Mouse (Mus musculus) gastrocnemius, postnatal 14 days (tissue): ENCODE data around the gene Ints3. TPM values are rescaled to one million over a fixed set of nuclear protein-coding genes. Genes with fewer than 3 reads are reported as not detected.

Experiments
- DNase-seq: peaks from one replicate; pipeline ENCODE4 v3.0.0; 2021; ENCODE audit warnings: mixed read lengths
- intact Hi-C: fragments of 180-260 bp; cut with DNase I; formaldehyde crosslinking; loops from one replicate; pipeline ENCODE4 v1.15.1; 2025; ENCODE audit warnings: low total_unique reads
- total RNA-seq, 2 experiments: library from RNA; stranded (reverse); gene quantifications; 2 replicates each; pipeline ENCODE4 v1.2.3; 2021

Gene Ints3
- total RNA-seq, 2 experiments from 2014 or later, result 15.7 to 17.7 TPM

GRCm38 (mm10) chr3:90447123-90447494, 13.7 kb upstream of the Ints3 start:
- DNase-seq, result no peak
- intact Hi-C loops, result no loop called here

- intact Hi-C loops, result no loop called here
- DNase-seq, result peak; percentile 90
Measured at GRCm38 (mm10) chr3:90446389-90447122, 13.1 kb upstream of the Ints3 start.

- DNase-seq, result no peak
- intact Hi-C loops, result no loop called here
Measured at GRCm38 (mm10) chr3:90445417-90446200, 12.2 kb upstream of the Ints3 start.

DNA sequence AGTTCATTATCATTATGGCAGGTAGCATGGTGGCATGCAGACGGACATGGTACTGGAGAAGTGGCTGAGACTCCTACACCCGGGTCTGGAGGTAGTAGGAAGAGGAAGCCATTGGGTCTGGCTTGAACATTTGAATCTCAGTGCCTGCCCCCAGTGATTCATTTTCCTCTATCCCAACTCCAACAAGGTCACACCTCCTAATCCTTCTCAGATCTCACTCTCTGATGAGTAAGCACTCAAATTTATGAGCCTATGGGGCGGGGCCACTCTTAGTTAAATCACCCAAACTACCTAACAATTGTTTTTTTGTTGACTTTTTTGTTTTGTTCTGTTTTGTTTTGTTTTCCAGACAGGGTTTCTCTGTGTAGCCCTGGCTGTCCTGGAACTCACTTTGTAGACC, 10.6 kb upstream of the Ints3 start:
- intact Hi-C loops, result no loop called here
- no peak for DNase-seq

DNA sequence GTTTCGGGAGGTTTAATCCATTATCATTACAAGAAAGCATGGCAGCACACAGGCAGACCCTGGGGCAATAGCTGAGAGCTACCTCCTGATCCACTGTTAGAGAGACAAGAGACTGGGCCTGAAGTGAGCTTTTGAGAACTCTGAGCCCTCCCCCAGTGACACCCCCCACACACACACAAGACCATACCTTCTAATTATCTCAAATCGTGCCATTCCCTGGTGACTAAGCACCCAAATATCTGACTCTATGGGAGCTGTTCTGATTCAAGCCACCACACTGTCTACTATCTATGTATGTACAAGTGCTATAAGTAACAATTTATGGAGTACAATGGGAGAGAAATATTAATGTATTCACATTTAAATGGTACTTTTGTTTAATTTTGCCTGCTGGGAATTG, 7.3 kb upstream of the Ints3 start:
- intact Hi-C loops, result no loop called here
- no peak for DNase-seq

DNA sequence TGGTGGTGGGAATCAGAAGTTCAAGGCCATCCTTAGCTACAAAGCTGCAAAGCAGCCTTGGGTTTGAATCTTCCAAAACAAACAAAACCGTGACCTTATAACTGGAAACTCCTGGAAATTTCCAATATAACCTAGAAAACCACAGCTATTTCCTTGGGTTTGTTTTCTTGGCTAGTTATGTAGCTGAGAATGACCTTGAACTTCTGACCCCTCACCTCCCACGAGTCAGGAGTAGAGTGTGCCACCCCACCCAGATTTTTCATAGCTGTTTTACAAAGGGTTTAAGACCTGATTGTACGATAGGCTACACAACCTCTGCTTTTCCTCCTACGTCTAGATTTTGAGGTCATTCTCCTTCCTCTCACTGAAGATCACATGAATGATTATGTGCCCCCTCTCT, 3.7 kb upstream of the Ints3 start:
- intact Hi-C loops, result no loop called here

DNA sequence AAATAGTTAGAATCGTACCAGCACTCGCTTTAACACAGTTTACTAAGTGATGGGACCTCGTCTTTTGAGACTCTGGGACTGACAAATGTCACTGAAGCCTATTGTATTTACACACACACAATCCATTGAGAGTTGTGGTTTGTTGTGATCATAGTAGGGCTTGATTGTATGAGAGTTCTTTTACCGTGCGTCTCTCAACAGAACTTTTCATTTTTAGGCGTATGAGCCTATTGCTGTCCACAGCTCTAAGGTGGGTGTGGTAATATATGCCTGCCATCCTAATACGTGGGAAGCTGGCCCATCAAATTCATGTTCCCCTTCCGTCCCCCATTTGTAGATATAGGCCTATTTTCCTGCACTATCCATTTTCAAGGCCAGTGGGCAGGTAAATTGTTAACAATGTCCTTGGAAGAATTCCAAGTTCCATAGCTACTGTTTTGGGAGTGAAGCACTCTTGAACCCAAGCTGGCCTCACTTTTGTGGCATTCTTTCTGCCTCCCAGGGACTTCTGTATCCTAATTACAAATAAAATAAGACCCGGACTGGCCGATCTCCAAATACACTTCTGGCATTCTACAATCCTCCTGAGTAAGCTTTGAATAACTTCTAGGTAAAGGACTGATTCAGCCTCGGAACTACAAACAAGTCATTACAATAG, 780 bp upstream of the Ints3 start:
- no peak for DNase-seq
- intact Hi-C loops, result no loop called here

More for the DNA sequence above, 3.7 kb upstream of the Ints3 start:
- DNase-seq, result no peak

DNA sequence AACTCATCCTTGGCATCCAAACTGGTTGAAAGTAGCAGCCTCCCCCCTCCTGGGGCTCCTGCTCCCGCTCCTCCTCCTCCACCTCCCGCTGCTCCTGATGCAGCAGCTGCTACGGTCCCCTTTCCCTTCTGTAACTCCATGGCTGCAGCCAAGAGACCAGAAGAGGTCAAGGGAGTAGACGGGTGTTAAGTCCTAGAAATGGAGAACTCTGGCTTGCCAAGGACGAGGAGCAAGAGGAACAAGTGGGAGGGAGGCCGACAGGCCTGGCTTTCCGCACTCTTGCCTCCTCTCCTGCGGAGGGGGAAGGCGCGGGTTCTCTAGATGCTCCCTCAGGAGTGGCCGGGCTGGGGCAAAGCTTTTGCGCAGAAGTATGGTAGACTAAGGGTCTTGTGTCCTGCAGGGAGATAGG, 607 bp downstream of the Ints3 start:
- DNase-seq, result peak; percentile 46
- intact Hi-C loops, result no loop called here

DNA sequence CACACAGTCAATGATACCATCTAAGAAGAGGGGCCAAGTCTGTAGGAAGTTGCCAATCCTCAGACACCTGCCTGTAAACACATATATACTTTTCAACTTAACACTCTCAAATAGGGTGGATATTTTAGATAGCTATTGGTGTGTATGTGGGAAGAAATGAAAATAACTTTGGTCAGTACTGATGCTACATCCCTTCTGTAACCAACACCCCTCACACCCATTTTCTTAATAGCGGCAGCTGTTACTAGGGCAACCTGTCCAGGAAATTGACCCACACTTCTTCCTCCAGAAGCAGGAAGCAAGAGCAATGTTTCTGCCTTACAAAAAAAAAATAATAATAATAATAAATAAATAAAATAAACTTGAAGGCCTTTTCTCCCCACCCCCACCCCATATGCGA, 1.1 kb downstream of the Ints3 start:
- intact Hi-C loops, result no loop called here

GRCm38 (mm10) chr3:90429576-90429975, 3.8 kb downstream of the Ints3 start:
- intact Hi-C loops, result no loop called here
- DNase-seq, result no peak

More for the DNA sequence above, 1.1 kb downstream of the Ints3 start:
- DNase-seq, result no peak

DNA sequence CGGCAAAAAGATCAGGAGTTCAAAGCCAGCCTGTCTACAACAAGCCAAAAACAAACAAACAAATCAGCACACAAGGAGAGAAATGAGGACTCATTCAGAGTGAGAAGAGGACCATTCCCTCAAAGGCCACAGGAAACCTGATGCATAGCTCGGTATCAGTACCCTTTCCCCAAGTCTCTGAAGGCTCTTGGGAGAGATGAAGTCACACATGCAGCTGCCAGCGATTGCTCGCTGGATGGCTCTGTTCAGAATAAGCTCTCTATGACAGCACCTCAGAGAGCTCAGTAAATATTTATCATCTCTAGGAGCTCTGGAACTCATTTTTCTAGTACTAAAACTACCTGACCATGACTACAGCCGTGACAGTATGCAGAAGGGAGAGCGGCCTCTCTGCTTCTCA, 5.2 kb downstream of the Ints3 start:
- DNase-seq, result peak; percentile 22
- intact Hi-C loops, result no loop called here

- intact Hi-C loops, result no loop called here
- DNase-seq, result no peak
Measured at GRCm38 (mm10) chr3:90427574-90427973, 5.8 kb downstream of the Ints3 start.

GRCm38 (mm10) chr3:90425499-90425898, 7.9 kb downstream of the Ints3 start:
- no peak for DNase-seq
- intact Hi-C loops, result no loop called here

GRCm38 (mm10) chr3:90423549-90423948, 9.9 kb downstream of the Ints3 start:
- DNase-seq, result no peak
- intact Hi-C loops, result no loop called here

- intact Hi-C loops, result no loop called here
- DNase-seq, result no peak
Measured at GRCm38 (mm10) chr3:90420696-90421095, 12.7 kb downstream of the Ints3 start.

DNA sequence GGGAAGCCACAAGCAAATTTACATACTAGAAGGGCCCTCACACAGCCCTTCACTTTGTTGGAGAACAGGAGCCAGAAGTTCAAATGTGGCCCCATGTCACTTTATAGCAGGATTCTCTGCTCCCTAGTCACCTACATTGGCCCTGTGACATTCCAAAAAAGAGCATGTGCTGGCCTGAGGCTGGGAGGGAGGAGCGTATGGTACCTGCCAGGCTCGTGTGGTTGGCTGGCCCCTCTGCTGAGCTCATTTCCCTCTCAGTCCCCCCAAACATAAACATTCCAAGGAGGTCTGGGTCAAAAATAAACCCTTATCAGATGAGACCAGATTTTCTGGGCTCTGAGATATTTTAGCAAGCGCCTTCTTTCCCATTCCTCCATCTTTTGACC, 20.4 kb downstream of the Ints3 start:
- no peak for DNase-seq
- intact Hi-C loops, result loop anchor here (2.0 kb wide), 1 partner anchor 52 kb away; the partner anchor contains the start of gene Npr1

- peak; percentile 77 for DNase-seq
- intact Hi-C loops, result loop anchor here (2.0 kb wide), 1 partner anchor 52 kb away; the partner anchor contains the start of gene Npr1
Measured at GRCm38 (mm10) chr3:90412312-90413010, 21.0 kb downstream of the Ints3 start.

- DNase-seq, result no peak
Measured at GRCm38 (mm10) chr3:90408721-90409120, 24.7 kb downstream of the Ints3 start.

DNA sequence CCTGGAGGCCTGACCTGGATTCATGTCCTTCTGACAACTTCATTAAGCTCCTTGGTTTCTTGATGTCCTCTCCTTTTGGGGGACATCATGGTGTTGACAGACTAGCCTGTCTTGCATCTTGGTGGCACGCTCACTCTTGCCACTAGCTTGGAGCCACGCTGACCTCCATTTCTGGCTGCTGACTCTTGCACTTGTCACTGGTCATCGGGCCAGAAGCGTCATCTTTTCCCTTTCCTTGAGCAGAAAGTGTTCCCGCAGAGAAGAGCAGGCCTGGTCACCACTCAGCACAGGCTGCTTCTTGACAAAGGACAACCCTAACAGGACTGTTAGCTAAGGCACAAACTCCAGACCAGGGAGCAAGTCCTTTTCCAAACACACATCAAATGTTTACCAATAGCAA, 27.0 kb downstream of the Ints3 start:
- intact Hi-C loops, result no loop called here
- no peak for DNase-seq

More at GRCm38 (mm10) chr3:90408721-90409120, 24.7 kb downstream of the Ints3 start:
- intact Hi-C loops, result no loop called here

GRCm38 (mm10) chr3:90404609-90405008, 28.8 kb downstream of the Ints3 start:
- intact Hi-C loops, result no loop called here
- DNase-seq, result no peak
